Mouse (Mus musculus) embryonic facial prominence, embryonic 15.5 days (tissue): ENCODE measurements at regions not wholly inside any gene's neighbourhood (a gene's known extent, or its start where the extent isn't known, plus 50 kb on each side); places are given as distances from the start of the nearest gene placed in this dataset.

Source experiments
- ATAC-seq: fragments of 200-750 bp; cut with Nextera tagmentation; 2 replicates; pipeline ENCODE4 v1.8.0; 2017; ENCODE audit warnings: low read depth, moderate TSS enrichment; ENCODE audit not compliant: insufficient number of reproducible peaks, low FRiP score, low TSS enrichment
- H3K27ac ChIP-seq: fragments of 300-500 bp; sonication (generic); replicated peaks from 2 replicates; pipeline ENCODE4 v1.5.1; 2015; ENCODE audit warnings: mild to moderate bottlenecking, inconsistent platforms
- H3K27me3 ChIP-seq: fragments of 300-500 bp; sonication (generic); 2 replicates; pipeline ENCODE4 v1.6.1; 2015; ENCODE audit warnings: inconsistent platforms
- H3K36me3 ChIP-seq: fragments of 300-500 bp; sonication (generic); 2 replicates; pipeline ENCODE4 v1.6.1; 2015; ENCODE audit warnings: mild to moderate bottlenecking, inconsistent platforms
- H3K4me1 ChIP-seq: fragments of 300-500 bp; sonication (generic); 2 replicates; pipeline ENCODE4 v1.6.1; 2015; ENCODE audit warnings: inconsistent platforms
- H3K4me2 ChIP-seq: fragments of 300-500 bp; sonication (generic); replicated peaks from 2 replicates; pipeline ENCODE4 v1.6.1; 2015; ENCODE audit warnings: mild to moderate bottlenecking, inconsistent platforms
- H3K4me3 ChIP-seq: fragments of 300-500 bp; sonication (generic); replicated peaks from 2 replicates; pipeline ENCODE4 v1.5.1; 2015; ENCODE audit warnings: mild to moderate bottlenecking, inconsistent platforms
- H3K9ac ChIP-seq: fragments of 300-500 bp; sonication (generic); 2 replicates; pipeline ENCODE4 v1.6.1; 2015; ENCODE audit warnings: inconsistent platforms
- H3K9me3 ChIP-seq: fragments of 300-500 bp; sonication (generic); replicated peaks from 2 replicates; pipeline ENCODE4 v1.6.1; 2016; ENCODE audit warnings: inconsistent platforms
- WGBS: fragments of 180-500 bp; shearing (Covaris S2); methylation state at CpG from one replicate; pipeline ENCODE4 v1.1.7; 2015; 5-methylcytosine and 5-hydroxymethylcytosine counted together

DNA sequence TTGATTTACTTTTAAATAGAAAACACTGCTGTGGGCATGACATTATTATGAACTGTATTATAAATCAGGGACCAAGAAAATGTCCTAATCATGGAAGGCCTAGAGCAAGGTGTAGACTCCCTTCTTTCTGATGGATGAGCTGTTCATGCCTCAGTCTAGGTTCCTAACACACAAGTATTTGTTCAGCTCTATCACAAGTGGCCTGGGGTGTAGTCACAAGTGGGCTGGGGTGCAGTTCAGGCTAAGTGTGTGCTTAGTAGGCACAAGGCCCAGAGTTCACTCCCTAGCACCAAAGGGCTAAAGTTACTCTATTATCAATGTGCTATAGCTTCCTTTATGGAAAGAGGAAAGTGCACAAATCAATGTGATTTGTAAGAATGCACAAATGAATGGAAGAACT, 55.6 kb upstream of the Bmp2 start:
- H3K9ac ChIP-seq = no peak overlapping the region
- no peak overlapping the region for H3K27ac ChIP-seq
- no peaks in the 10 kb centered on the region for H3K9me3 ChIP-seq
- no peak overlapping the region for H3K4me2 ChIP-seq
- ATAC-seq = no peak
- H3K27me3 ChIP-seq = no peaks in the 10 kb centered on the region
- no peaks in the 10 kb centered on the region for H3K36me3 ChIP-seq
- no peak overlapping the region for H3K4me3 ChIP-seq
- no peaks in the 10 kb centered on the region for H3K4me1 ChIP-seq

- Histone ChIP-seq H3K27ac (no peak overlapping the region), H3K9ac (no peak overlapping the region), H3K4me3 (no peak overlapping the region), H3K36me3 (no peaks in the 10 kb centered on the region), H3K4me2 (no peak overlapping the region), H3K27me3 (no peaks in the 10 kb centered on the region), H3K4me1 (no peaks in the 10 kb centered on the region), H3K9me3 (no peaks in the 10 kb centered on the region)
- no peak for ATAC-seq
- WGBS = 87% methylated on average over 4 of the region's 4 CpGs
Measured at GRCm38 (mm10) chr2:133497071-133497470, 54.9 kb upstream of the Bmp2 start.

DNA sequence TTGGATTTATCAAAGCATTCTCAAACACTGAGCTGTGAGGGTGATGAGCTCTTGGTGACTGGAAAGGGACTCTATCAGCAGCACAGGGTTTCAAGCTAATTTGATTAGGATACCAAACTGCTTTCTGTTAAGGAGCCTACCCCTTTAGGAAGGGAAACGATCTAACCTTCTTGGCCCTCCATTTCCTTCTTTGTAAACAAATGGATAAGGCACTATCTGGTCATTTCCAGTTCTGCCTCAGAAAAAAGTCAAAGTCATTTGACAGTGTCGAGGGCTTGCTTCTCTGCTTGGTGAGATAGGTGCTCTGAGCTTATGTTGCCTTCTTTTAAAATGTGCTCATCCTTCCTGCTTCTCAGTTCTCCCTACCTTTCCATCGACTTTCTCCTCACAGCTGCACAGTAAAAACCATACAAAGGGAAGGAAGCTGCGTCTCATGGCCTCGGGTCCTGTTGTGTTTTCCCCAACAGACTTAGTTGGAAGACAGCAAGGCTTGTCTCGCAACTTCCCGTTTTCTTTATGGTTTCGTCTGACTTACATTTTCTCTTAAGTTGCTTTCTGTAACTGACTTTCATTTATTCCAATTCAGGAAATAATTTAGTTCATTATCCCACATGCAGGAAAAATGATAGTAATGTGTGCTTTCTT, 54.3 kb upstream of the Bmp2 start:
- no peaks in the 10 kb centered on the region for H3K36me3 ChIP-seq
- H3K27ac ChIP-seq = no peak overlapping the region
- H3K4me3 ChIP-seq = no peak overlapping the region
- WGBS = 59% methylated on average over 8 of the region's 8 CpGs
- H3K9ac ChIP-seq = no peak overlapping the region
- no peaks in the 10 kb centered on the region for H3K9me3 ChIP-seq
- H3K4me1 ChIP-seq = no peaks in the 10 kb centered on the region
- no peak overlapping the region for H3K4me2 ChIP-seq
- ATAC-seq = no peak
- H3K27me3 ChIP-seq = no peaks in the 10 kb centered on the region

- ATAC-seq = no peak
- no peak overlapping the region for H3K4me3 ChIP-seq
- no peak overlapping the region for H3K9ac ChIP-seq
- H3K4me2 ChIP-seq = no peak overlapping the region
- 73% methylated on average over 2 of the region's 2 CpGs for WGBS
- H3K36me3 ChIP-seq = no peaks in the 10 kb centered on the region
- no peak overlapping the region for H3K27ac ChIP-seq
- H3K27me3 ChIP-seq = no peaks in the 10 kb centered on the region
- H3K4me1 ChIP-seq = no peaks in the 10 kb centered on the region
- H3K9me3 ChIP-seq = no peaks in the 10 kb centered on the region
Measured at GRCm38 (mm10) chr2:133498186-133498571, 53.8 kb upstream of the Bmp2 start.

DNA sequence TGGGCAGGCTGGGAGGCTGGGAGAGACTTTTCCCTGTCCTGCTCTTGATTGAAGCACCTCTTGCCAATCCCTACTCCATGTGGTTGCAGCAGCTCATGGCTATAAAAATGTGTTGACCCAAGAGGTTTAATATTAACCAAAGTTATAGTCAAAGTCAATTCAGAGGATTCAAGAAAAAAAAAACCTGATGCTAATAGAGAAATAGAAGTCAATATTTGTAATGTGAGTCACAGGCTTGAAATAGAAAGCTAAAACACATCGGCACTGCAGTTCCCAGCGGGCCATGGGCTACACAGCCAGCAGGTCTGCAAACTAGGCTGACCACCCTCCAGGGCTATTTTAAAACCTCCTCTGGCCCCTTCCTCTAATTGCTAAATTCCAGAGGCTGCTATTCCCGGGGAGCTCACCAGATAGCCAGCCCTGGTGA, 53.2 kb upstream of the Bmp2 start:
- H3K27ac ChIP-seq = no peak overlapping the region

DNA sequence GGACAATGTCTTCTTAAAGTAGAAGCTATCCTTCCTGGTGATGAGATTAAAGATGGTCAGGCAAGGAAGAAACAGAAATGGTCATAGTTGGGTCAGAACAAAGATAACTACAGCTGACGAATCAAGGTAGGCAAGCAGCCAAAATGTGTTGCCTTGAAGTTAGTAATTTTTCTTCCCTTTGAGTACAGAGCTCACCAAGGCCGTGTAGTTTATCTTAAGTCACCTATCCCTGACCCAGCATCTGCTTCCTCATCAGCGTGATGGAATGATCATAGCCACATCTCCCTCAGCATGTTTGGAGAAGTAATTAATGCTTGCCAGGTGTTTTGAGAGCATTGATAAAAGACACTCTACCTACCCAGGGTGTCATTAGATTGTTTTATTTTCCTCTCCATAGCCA, 52.1 kb upstream of the Bmp2 start:
- no peaks in the 10 kb centered on the region for H3K4me1 ChIP-seq

More for the DNA sequence above, 53.2 kb upstream of the Bmp2 start:
- no peak overlapping the region for H3K4me3 ChIP-seq
- H3K9me3 ChIP-seq = no peaks in the 10 kb centered on the region
- H3K27me3 ChIP-seq = no peaks in the 10 kb centered on the region
- no peak for ATAC-seq
- no peak overlapping the region for H3K9ac ChIP-seq
- H3K4me1 ChIP-seq = no peaks in the 10 kb centered on the region
- H3K36me3 ChIP-seq = no peaks in the 10 kb centered on the region
- 51% methylated on average over 3 of the region's 3 CpGs for WGBS
- H3K4me2 ChIP-seq = no peak overlapping the region

More for the DNA sequence above, 52.1 kb upstream of the Bmp2 start:
- Histone ChIP-seq H3K27me3 (no peaks in the 10 kb centered on the region), H3K9me3 (no peaks in the 10 kb centered on the region), H3K36me3 (no peaks in the 10 kb centered on the region), H3K4me2 (no peak overlapping the region), H3K4me3 (no peak overlapping the region), H3K9ac (no peak overlapping the region), H3K27ac (no peak overlapping the region)
- WGBS = 66% methylated on average over 3 of the region's 3 CpGs
- no peak for ATAC-seq
